Mouse (Mus musculus) limb, embryonic 14.5 days (tissue): ENCODE results near the gene Fat2. TPM values are rescaled to one million over a fixed set of nuclear protein-coding genes. Genes with fewer than 3 reads are reported as not detected.
A peak's percentile ranks its signal among the peaks of the same experiment; 100 is the strongest.

Experiments used
- ATAC-seq: fragments of 200-750 bp; cut with Nextera tagmentation; 2 replicates; pipeline ENCODE4 v1.8.0; 2017; ENCODE audit warnings: low read depth, moderate number of reproducible peaks, moderate TSS enrichment; ENCODE audit not compliant: low FRiP score
- DNase-seq: peaks from one replicate; pipeline ENCODE4 v3.0.0-alpha.2; 2015; ENCODE audit warnings: low spot score
- H3K27ac ChIP-seq: fragments of 300-500 bp; sonication (generic); replicated peaks from 2 replicates; pipeline ENCODE4 v1.5.1; 2014; ENCODE audit warnings: low read depth, mild to moderate bottlenecking, low read length, moderate library complexity, mixed read lengths
- H3K27me3 ChIP-seq: fragments of 300-500 bp; sonication (generic); 2 replicates; pipeline ENCODE4 v1.6.1; 2014; ENCODE audit warnings: low read length, mixed read lengths; ENCODE audit not compliant: control insufficient read depth, insufficient read depth
- H3K36me3 ChIP-seq: fragments of 300-500 bp; sonication (generic); 2 replicates; pipeline ENCODE4 v1.6.1; 2014; ENCODE audit warnings: mild to moderate bottlenecking, low read length, moderate library complexity, mixed read lengths; ENCODE audit not compliant: control insufficient read depth, insufficient read depth
- H3K4me1 ChIP-seq: fragments of 300-500 bp; sonication (generic); 2 replicates; pipeline ENCODE4 v1.6.1; 2014; ENCODE audit warnings: antibody characterized with exemption, low read length, mixed read lengths; ENCODE audit not compliant: control insufficient read depth, insufficient read depth
- H3K4me2 ChIP-seq: fragments of 300-500 bp; sonication (generic); replicated peaks from 2 replicates; pipeline ENCODE4 v1.6.1; 2014; ENCODE audit warnings: low read depth, mild to moderate bottlenecking, low read length, moderate library complexity; ENCODE audit not compliant: severe bottlenecking
- H3K4me3 ChIP-seq: fragments of 300-500 bp; sonication (generic); replicated peaks from 2 replicates; pipeline ENCODE4 v1.5.1; 2014; ENCODE audit warnings: low read length
- H3K9ac ChIP-seq: fragments of 300-500 bp; sonication (generic); 2 replicates; pipeline ENCODE4 v1.6.1; 2014; ENCODE audit warnings: mild to moderate bottlenecking, low read depth, low read length, moderate library complexity; ENCODE audit not compliant: severe bottlenecking
- H3K9me3 ChIP-seq: fragments of 300-500 bp; sonication (generic); 2 replicates; pipeline ENCODE4 v1.6.1; 2016; ENCODE audit warnings: low read length; ENCODE audit not compliant: control insufficient read depth
- POLR2A ChIP-seq: fragments of 200-500 bp; IDR thresholded peaks from 2 replicates; pipeline ENCODE4 v1.8.0; 2012; ENCODE audit warnings: inconsistent platforms, mild to moderate bottlenecking, moderate library complexity, borderline replicate concordance; ENCODE audit not compliant: insufficient read depth, insufficient read length; ENCODE audit errors: extremely low read depth
- WGBS: fragments of 180-500 bp; shearing (Covaris S2); extraction: QIAGEN DNeasy Blood & Tissue Kit; methylation state at CpG from one replicate; pipeline ENCODE4 v1.1.7; 2014; 5-methylcytosine and 5-hydroxymethylcytosine counted together
- polyA plus RNA-seq, 2 experiments: library from polyadenylated mRNA; depleted of rRNA in 1 of 2; stranded (reverse) in 1 of 2; unstranded in 1 of 2; fragments of >200 nt; fragmentation: Nextera tagmentation in 1 of 2; extraction: Ambion mirVana in 1 of 2; gene quantifications; 2 replicates each; pipeline versions ENCODE4 v1.2.1 to v1.2.3; 2012 to 2014

Fat2 gene
- polyA plus RNA-seq, 2 experiments, result 1.3 to 1.4 TPM

DNA sequence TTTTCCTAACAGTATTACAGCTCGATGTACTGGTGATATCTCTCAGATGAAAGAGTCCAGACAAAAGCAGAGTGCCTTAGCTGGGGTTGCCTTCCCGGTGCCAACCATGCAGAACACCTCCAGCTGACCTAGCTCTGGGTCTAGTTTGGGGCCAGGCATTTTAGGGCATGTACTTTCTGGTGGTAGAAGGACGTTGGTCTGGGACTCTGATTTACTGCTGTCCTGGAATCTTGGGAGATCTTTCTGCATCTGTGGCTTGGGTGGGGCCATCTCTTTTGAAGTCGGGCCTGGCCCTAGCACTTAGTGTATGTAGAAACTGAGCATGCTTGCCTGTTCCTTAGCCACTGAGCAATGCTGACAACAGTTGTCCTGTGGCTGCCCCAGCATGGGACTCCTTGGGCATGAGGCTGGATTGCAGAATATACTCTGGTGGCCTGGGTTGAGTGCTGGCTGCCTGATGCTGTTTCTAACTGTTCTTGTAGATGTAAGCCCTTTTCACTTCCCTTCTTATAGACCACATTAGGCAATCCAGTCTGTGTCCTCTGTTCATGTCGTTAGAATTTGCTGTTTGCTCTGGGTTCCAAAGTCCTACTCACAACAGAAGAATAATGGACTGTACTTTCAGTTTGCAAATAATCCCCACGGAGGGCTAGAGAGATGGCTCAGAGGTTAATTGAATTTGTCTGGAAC, 128.2 kb downstream of the Fat2 start:
- H3K9ac ChIP-seq, result no peak overlapping the region
- H3K36me3 ChIP-seq, result no peaks in the 10 kb centered on the region
- H3K27me3 ChIP-seq, result no peaks in the 10 kb centered on the region
- H3K4me1 ChIP-seq, result peaks cover 13% of the 10 kb centered on the region; the same call in 1 of the 2 replicates
- ATAC-seq (no peak), DNase-seq (no peak)
- WGBS, result 63% methylated on average over 6 of the region's 6 CpGs
- H3K27ac ChIP-seq, result no peak overlapping the region
- no peak overlapping the region for H3K4me2 ChIP-seq
- H3K4me3 ChIP-seq, result no peak overlapping the region
- no peak for TF ChIP-seq POLR2A
- H3K9me3 ChIP-seq, result no peaks in the 10 kb centered on the region

DNA sequence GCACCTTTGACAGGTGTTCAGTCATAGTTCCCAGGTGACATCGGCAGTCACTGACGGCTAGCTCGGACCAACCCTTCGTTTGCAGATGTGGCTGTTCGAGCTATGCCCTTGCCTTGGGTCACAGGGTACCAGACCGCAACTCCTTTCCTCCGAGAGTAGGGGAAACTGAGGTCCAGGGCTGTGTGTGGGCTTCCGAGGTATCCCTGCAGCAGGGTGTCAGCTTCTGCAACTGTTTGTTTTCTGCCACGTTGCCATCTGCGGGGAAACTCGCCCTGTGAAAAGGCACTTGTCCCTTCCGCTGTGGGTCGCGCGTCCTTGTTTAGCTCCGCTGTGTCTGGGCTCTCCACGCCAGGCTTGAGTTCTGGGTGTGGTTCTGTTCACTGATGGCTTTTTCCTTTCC, 131.8 kb downstream of the Fat2 start:
- 3% methylated on average over 17 of the region's 17 CpGs for WGBS
- TF ChIP-seq POLR2A, result no peak
- ATAC-seq, result no peak; the same call in 1 of the 2 replicates

DNA sequence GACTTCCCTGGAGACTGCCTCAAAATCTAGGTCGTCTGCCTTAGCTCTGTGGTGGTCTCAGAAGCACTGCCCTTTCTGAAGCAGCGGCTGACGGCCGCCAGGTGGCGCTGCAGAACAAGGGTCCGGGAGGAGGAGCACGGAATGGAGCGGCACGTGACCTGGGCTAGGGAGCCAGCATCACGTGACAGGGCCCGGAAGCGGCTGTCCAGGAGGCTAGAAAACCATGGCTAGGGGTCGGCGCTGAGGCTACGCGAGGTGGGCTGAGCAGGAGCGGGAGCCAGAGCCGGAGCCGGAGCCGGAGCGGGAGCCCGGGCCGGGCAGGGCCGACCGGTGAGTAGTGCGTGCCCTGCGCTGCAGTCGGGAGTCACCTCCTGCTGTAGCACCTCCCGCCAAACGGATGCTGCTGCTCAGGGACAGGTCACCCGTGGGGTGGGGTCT, 132.2 kb downstream of the Fat2 start, which contains the start of gene Slc36a1:
TSS of gene Slc36a1 (plus strand) at position 192 of the 438 bp plus-strand sequence.
- 0 out of 2 replicates have a peak, but pooled peaks have one; percentile 9 for TF ChIP-seq POLR2A

More for the DNA sequence above, 131.8 kb downstream of the Fat2 start:
- Histone ChIP-seq H3K27me3 (no peaks in the 10 kb centered on the region), H3K4me3 (peak overlapping the region; percentile 64), H3K9ac (peak overlapping the region; percentile 77), H3K36me3 (no peaks in the 10 kb centered on the region), H3K4me2 (peak overlapping the region; percentile 98), H3K27ac (no peak overlapping the region), H3K9me3 (no peaks in the 10 kb centered on the region), H3K4me1 (peaks cover 8% of the 10 kb centered on the region; the same call in 1 of the 2 replicates)
- no peak for DNase-seq

More for the DNA sequence above, 132.2 kb downstream of the Fat2 start, which contains the start of gene Slc36a1:
- Histone ChIP-seq H3K36me3 (no peaks in the 10 kb centered on the region), H3K27ac (no peak within 1 kb of the TSS), H3K27me3 (no peaks in the 10 kb centered on the region), H3K4me2 (peak within 1 kb of the TSS; percentile 98), H3K4me3 (peak within 1 kb of the TSS; percentile 64), H3K9ac (peak within 1 kb of the TSS; percentile 77), H3K4me1 (peaks cover 4% of the 10 kb centered on the region; the same call in 1 of the 2 replicates), H3K9me3 (no peaks in the 10 kb centered on the region)
- WGBS, result under 1% methylated on average over 28 of the region's 31 CpGs
- peak; percentile 96 for ATAC-seq
- DNase-seq, result peak; percentile 93

Other genes with a start within 250 kb of the Fat2 start
- gene Gm2a, start 238.4 kb downstream of the Fat2 start, polyA plus RNA-seq (2012; rRNA removed), result 12.2 and 14.6 TPM in 2 replicates
- gene Gm2a, start 238.4 kb downstream of the Fat2 start, polyA plus RNA-seq (2014; fragmentation: Nextera tagmentation; extraction: Ambion mirVana), result 34.6 and 37.8 TPM in 2 replicates
- not detected in 2 replicates for gene Slc36a3, start 184.9 kb downstream of the Fat2 start, polyA plus RNA-seq (2012; rRNA removed)
- gene Slc36a3, start 184.9 kb downstream of the Fat2 start, polyA plus RNA-seq (2014; fragmentation: Nextera tagmentation; extraction: Ambion mirVana), result not detected in 2 replicates
- 1.7 and 2.3 TPM in 2 replicates for gene Slc36a2, start 151.5 kb downstream of the Fat2 start, polyA plus RNA-seq (2012; rRNA removed)
- 1.4 and 2.2 TPM in 2 replicates for gene Slc36a2, start 151.5 kb downstream of the Fat2 start, polyA plus RNA-seq (2014; fragmentation: Nextera tagmentation; extraction: Ambion mirVana)
- gene Slc36a1, start 132.2 kb downstream of the Fat2 start, polyA plus RNA-seq (2012; rRNA removed), result 15.9 and 20.2 TPM in 2 replicates
- gene Slc36a1, start 132.2 kb downstream of the Fat2 start, polyA plus RNA-seq (2014; fragmentation: Nextera tagmentation; extraction: Ambion mirVana), result 2.1 and 2.6 TPM in 2 replicates
- 1,741 and 2,064 TPM in 2 replicates for gene Sparc, start 86.6 kb upstream of the Fat2 start, polyA plus RNA-seq (2012; rRNA removed)
- 2,065 and 2,257 TPM in 2 replicates for gene Sparc, start 86.6 kb upstream of the Fat2 start, polyA plus RNA-seq (2014; fragmentation: Nextera tagmentation; extraction: Ambion mirVana)
- gene Atox1, start 124.7 kb upstream of the Fat2 start, polyA plus RNA-seq (2012; rRNA removed), result 236 and 256 TPM in 2 replicates
- 428 and 474 TPM in 2 replicates for gene Atox1, start 124.7 kb upstream of the Fat2 start, polyA plus RNA-seq (2014; fragmentation: Nextera tagmentation; extraction: Ambion mirVana)
- 77.7 and 79.0 TPM in 2 replicates for gene G3bp1, start 133.1 kb upstream of the Fat2 start, polyA plus RNA-seq (2012; rRNA removed)
- 170 and 171 TPM in 2 replicates for gene G3bp1, start 133.1 kb upstream of the Fat2 start, polyA plus RNA-seq (2014; fragmentation: Nextera tagmentation; extraction: Ambion mirVana)